Mouse (Mus musculus) stomach, embryonic 14.5 days (tissue): ENCODE data around the gene Pomc. TPM values are rescaled to one million over a fixed set of nuclear protein-coding genes. Genes with fewer than 3 reads are reported as not detected.
"Not testable (repeated sequence)": the region's sequence is repeated elsewhere in the genome, so short reads cannot be mapped to it uniquely, and the experiment has no call there.

Experiments used
- ATAC-seq: fragments of 200-750 bp; cut with Nextera tagmentation; 2 replicates; pipeline ENCODE4 v1.8.0; 2017; ENCODE audit warnings: low read depth, moderate TSS enrichment; ENCODE audit not compliant: insufficient number of reproducible peaks, insufficient read depth, low FRiP score
- H3K27ac ChIP-seq: fragments of 300-500 bp; sonication (generic); 2 replicates; pipeline ENCODE4 v1.5.1; 2014; ENCODE audit warnings: mild to moderate bottlenecking, low read length, moderate library complexity, mixed read lengths
- H3K27me3 ChIP-seq: fragments of 300-500 bp; sonication (generic); 2 replicates; pipeline ENCODE4 v1.6.1; 2014; ENCODE audit warnings: low read length, control low read depth, mixed read lengths; ENCODE audit not compliant: control insufficient read depth, insufficient read depth
- H3K36me3 ChIP-seq: fragments of 300-500 bp; sonication (generic); 2 replicates; pipeline ENCODE4 v1.6.1; 2014; ENCODE audit warnings: mild to moderate bottlenecking, control low read depth, low read length, moderate library complexity, mixed read lengths; ENCODE audit not compliant: control insufficient read depth, insufficient read depth
- H3K4me1 ChIP-seq: fragments of 300-500 bp; sonication (generic); 2 replicates; pipeline ENCODE4 v1.6.1; 2014; ENCODE audit warnings: low read length, control low read depth, mixed read lengths; ENCODE audit not compliant: control insufficient read depth, insufficient read depth
- H3K4me2 ChIP-seq: fragments of 300-500 bp; sonication (generic); replicated peaks from 2 replicates; pipeline ENCODE4 v1.6.1; 2014; ENCODE audit warnings: low read depth, low read length, control low read depth
- H3K4me3 ChIP-seq: fragments of 300-500 bp; sonication (generic); 2 replicates; pipeline ENCODE4 v1.5.1; 2014; ENCODE audit warnings: low read depth, low read length, control low read depth
- H3K9ac ChIP-seq: fragments of 300-500 bp; sonication (generic); replicated peaks from 2 replicates; pipeline ENCODE4 v1.6.1; 2014; ENCODE audit warnings: low read depth, mild to moderate bottlenecking, control low read depth, low read length, moderate library complexity, mixed read lengths
- H3K9me3 ChIP-seq: fragments of 300-500 bp; sonication (generic); 2 replicates; pipeline ENCODE4 v1.6.1; 2016; ENCODE audit warnings: low read depth, low read length, control low read depth; ENCODE audit not compliant: control insufficient read depth
- WGBS: fragments of 180-500 bp; shearing (Covaris S2); extraction: QIAGEN DNeasy Blood & Tissue Kit; methylation state at CpG from one replicate; pipeline ENCODE4 v1.1.7; 2014; 5-methylcytosine and 5-hydroxymethylcytosine counted together
- polyA plus RNA-seq: library from polyadenylated mRNA; unstranded; fragments of >200 nt; fragmentation: Nextera tagmentation; extraction: Ambion mirVana; gene quantifications from 2 replicates; pipeline ENCODE4 v1.2.1, GENCODE M21; 2014

Pomc gene
- polyA plus RNA-seq, 1 experiment from 2014 or later: 2.6 TPM

GRCm38 (mm10) chr12:3947503-3947902 is 7.2 kb upstream of the Pomc start:
- 73% methylated on average over 6 of the region's 6 CpGs for WGBS
- ATAC-seq: 0 out of 2 replicates have a peak, but pooled peaks have one; percentile 4
- Histone ChIP-seq H3K9me3 (no peaks in the 10 kb centered on the region), H3K4me2 (no peak overlapping the region), H3K4me3 (no peak overlapping the region), H3K27me3 (no peaks in the 10 kb centered on the region), H3K36me3 (no peaks in the 10 kb centered on the region), H3K27ac (no peak overlapping the region), H3K4me1 (no peaks in the 10 kb centered on the region), H3K9ac (no peak overlapping the region)

- Histone ChIP-seq H3K4me3 (no peak overlapping the region), H3K4me2 (no peak overlapping the region), H3K36me3 (no peaks in the 10 kb centered on the region), H3K9ac (no peak overlapping the region), H3K27me3 (0 out of 2 replicates have a peak, but pooled peaks cover 2% of the 10 kb centered on the region), H3K9me3 (no peaks in the 10 kb centered on the region), H3K4me1 (peaks cover 2% of the 10 kb centered on the region; the same call in 1 of the 2 replicates), H3K27ac (no peak overlapping the region)
- WGBS: 29% methylated on average over 10 of the region's 10 CpGs
- ATAC-seq: no peak
These were observed 620 bp downstream of the Pomc start for GRCm38 (mm10) chr12:3955371-3955770.

- Histone ChIP-seq H3K27ac (no peak overlapping the region), H3K9ac (no peak overlapping the region), H3K9me3 (no peaks in the 10 kb centered on the region), H3K4me2 (no peak overlapping the region), H3K4me1 (peaks cover 5% of the 10 kb centered on the region; the same call in 1 of the 2 replicates), H3K36me3 (no peaks in the 10 kb centered on the region), H3K27me3 (0 out of 2 replicates have a peak, but pooled peaks cover 2% of the 10 kb centered on the region), H3K4me3 (no peak overlapping the region)
- ATAC-seq: no peak
- 17% methylated on average over 3 of the region's 3 CpGs for WGBS
These were observed 1.6 kb downstream of the Pomc start for GRCm38 (mm10) chr12:3956351-3956750.

DNA sequence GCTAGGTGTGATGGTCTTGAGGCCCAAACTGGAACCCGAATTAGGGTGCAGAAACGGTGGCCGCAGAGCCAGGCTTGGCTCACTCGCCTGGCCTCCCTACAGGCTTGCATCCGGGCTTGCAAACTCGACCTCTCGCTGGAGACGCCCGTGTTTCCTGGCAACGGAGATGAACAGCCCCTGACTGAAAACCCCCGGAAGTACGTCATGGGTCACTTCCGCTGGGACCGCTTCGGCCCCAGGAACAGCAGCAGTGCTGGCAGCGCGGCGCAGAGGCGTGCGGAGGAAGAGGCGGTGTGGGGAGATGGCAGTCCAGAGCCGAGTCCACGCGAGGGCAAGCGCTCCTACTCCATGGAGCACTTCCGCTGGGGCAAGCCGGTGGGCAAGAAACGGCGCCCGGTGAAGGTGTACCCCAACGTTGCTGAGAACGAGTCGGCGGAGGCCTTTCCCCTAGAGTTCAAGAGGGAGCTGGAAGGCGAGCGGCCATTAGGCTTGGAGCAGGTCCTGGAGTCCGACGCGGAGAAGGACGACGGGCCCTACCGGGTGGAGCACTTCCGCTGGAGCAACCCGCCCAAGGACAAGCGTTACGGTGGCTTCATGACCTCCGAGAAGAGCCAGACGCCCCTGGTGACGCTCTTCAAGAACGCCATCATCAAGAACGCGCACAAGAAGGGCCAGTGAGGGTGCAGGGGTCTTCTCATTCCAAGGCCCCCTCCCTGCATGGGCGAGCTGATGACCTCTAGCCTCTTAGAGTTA is 5.2 kb downstream of the Pomc start:
- peak overlapping the region; percentile 88 for H3K4me2 ChIP-seq
- H3K4me1 ChIP-seq: peaks cover 5% of the 10 kb centered on the region; the same call in 1 of the 2 replicates
- peak overlapping the region; percentile 84 for H3K27ac ChIP-seq
- peak overlapping the region; percentile 60 for H3K9ac ChIP-seq
- no peaks in the 10 kb centered on the region for H3K36me3 ChIP-seq
- H3K27me3 ChIP-seq: 0 out of 2 replicates have a peak, but pooled peaks cover 2% of the 10 kb centered on the region
- 2% methylated on average over 53 of the region's 53 CpGs for WGBS
- peak overlapping the region; percentile 57 for H3K4me3 ChIP-seq
- H3K9me3 ChIP-seq: no peaks in the 10 kb centered on the region
- ATAC-seq: peak; percentile 94

- no peaks in the 10 kb centered on the region for H3K27me3 ChIP-seq
- H3K4me3 ChIP-seq: peak overlapping the region; percentile 57
- peak overlapping the region; percentile 60; the same call in 1 of the 2 replicates for H3K9ac ChIP-seq
- H3K9me3 ChIP-seq: no peaks in the 10 kb centered on the region
- no peak for ATAC-seq
- 56% methylated on average over 4 of the region's 4 CpGs for WGBS
- peak overlapping the region; percentile 84; the same call in 1 of the 2 replicates for H3K27ac ChIP-seq
- peak overlapping the region; percentile 88 for H3K4me2 ChIP-seq
- peaks cover 5% of the 10 kb centered on the region; the same call in 1 of the 2 replicates for H3K4me1 ChIP-seq
- H3K36me3 ChIP-seq: no peaks in the 10 kb centered on the region
These were observed 5.8 kb downstream of the Pomc start for GRCm38 (mm10) chr12:3960553-3960952.

- H3K9me3 ChIP-seq: no peaks in the 10 kb centered on the region
- no peak overlapping the region for H3K4me2 ChIP-seq
- H3K27ac ChIP-seq: no peak overlapping the region
- H3K4me3 ChIP-seq: no peak overlapping the region
- 95% methylated on average over 4 of the region's 4 CpGs for WGBS
- no peak overlapping the region for H3K9ac ChIP-seq
- no peak for ATAC-seq
- H3K36me3 ChIP-seq: no peaks in the 10 kb centered on the region; the same call in 1 of the 2 replicates
- H3K4me1 ChIP-seq: no peaks in the 10 kb centered on the region
- H3K27me3 ChIP-seq: no peaks in the 10 kb centered on the region
These were observed 12.4 kb downstream of the Pomc start for GRCm38 (mm10) chr12:3967196-3967595.

GRCm38 (mm10) chr12:3968380-3968779 is 13.6 kb downstream of the Pomc start:
- Histone ChIP-seq H3K27ac (no peak overlapping the region), H3K4me2 (no peak overlapping the region), H3K4me1 (no peaks in the 10 kb centered on the region), H3K36me3 (no peaks in the 10 kb centered on the region; the same call in 1 of the 2 replicates), H3K27me3 (no peaks in the 10 kb centered on the region), H3K9me3 (no peaks in the 10 kb centered on the region), H3K9ac (no peak overlapping the region), H3K4me3 (no peak overlapping the region)
- ATAC-seq: no peak
- WGBS: 63% methylated on average over 9 of the region's 9 CpGs

- WGBS: 93% methylated on average over 6 of the region's 6 CpGs
- H3K36me3 ChIP-seq, H3K27me3 ChIP-seq, H3K4me2 ChIP-seq, ATAC-seq, H3K9ac ChIP-seq, H3K4me1 ChIP-seq, H3K4me3 ChIP-seq, H3K9me3 ChIP-seq, H3K27ac ChIP-seq: not testable (repeated sequence)
These were observed 18.4 kb downstream of the Pomc start for GRCm38 (mm10) chr12:3973169-3973568.
